Mouse (Mus musculus) adrenal gland, adult 2 months (tissue): ENCODE measurements at regions not wholly inside any gene's neighbourhood (a gene's known extent, or its start where the extent isn't known, plus 50 kb on each side); places are given as distances from the start of the nearest gene placed in this dataset.

Source experiments
- DNase-seq: peaks from one replicate; pipeline ENCODE4 v3.0.0; 2021

- peak; percentile 62 for DNase-seq
Measured at GRCm38 (mm10) chr9:49950321-49950720, 151.6 kb upstream of the Ncam1 start.

- no peak for DNase-seq
Measured at GRCm38 (mm10) chr9:49948546-49948945, 149.8 kb upstream of the Ncam1 start.

DNA sequence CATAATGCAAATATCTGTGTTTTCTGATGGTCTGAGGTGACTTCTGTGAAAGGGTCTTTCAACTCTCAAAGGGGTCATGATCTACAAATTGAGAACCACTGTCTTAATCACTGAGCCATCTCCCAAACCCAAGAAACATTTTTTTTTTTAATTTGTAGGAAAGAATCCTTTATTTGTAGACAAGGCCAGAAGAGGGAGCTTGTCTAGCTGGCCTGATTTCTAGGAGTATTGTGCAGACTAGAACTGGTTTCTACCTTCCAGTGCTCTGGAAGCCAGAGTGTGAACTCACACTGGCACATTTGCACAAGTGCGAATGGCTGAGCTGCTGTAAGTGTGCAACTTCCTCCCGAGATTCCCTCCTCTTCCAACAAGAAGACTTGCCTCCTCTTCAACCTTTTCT, 148.1 kb upstream of the Ncam1 start:
- DNase-seq = no peak

DNA sequence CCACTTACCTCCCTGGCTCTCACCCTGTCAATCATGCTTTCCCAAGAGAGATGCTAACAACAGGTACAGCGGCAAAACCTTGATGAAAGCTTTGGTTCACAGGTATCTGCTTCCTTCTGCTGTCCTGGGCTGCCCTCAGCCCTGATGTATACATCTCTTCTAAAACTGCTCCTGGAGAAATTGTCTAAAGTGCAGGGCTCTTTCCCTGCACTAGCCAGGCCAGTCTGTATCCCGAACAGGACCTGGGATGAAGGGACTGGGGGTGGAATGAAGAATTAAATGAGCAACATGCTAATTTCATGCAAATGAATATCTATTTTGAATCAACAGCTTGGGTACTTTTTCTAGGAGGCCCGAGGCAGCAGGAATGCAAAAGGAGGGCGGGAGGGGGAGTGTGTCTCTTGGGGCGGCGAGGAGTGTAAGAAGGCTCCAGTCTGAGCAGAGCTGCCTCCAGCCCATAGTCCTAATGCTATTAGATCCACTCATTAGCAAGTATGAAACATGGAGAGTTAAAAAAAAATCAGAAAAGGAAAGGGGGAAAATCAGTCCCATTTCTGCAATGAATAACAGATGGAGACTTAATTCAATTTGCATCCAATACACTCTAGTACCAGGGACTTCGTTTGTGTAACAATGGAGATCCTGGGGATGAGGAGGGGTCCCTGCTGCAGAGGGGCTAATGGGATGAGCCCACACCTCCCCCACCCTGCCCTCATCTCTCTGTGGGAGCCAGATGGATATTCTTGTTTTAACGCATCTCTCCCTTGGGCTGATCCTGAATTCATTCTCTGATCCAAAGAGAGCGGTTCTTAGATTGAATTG, 137.0 kb upstream of the Ncam1 start:
- no peak for DNase-seq

DNA sequence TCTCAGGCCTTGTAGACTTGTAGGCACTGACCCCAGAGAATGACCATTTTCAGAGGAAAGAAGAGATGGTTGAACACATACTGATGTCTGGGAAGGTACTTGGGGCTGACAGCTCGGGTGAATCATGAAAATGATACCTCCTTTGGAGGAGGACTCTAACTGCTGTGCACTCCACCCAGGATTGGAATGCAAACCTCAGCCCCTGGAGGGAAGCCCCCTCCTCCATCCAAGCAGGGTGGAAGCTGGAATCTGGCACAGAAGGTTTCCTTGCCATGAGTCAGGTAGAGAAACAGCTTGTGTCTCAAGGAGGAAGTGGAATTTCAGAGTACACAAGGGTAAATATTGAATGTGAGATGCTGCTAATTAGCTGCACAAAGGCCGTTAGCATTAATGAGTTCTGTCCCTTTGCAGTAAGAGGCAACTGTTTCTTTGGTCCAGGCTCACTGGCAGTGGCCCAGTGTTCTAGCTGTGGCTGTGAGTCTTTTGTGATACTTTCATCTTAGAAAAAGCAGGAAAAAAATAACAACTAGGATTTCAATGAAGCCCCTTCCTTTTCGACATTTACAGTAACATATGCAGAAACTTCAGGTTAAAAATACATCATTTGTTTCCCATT, 129.4 kb upstream of the Ncam1 start:
- no peak for DNase-seq

DNA sequence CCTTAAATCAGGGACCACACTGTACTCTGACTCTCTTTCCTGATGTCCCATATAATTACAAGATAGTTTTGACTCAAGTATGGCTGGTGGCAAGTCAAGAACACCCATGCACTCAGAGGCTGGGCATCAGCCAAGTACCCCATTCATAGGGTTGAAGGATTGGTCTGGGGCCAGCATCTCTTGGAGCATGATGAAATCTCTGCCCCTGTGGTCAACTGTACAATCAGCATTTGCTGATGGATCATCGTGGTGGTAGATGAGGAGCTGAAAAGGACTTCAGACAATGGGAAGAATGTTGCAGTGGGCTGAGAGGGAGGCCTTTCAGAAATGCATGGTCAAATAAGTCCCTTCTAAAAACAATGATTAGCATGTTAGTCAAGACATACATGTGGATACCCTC, 128.6 kb upstream of the Ncam1 start:
- no peak for DNase-seq

- no peak for DNase-seq
Measured at GRCm38 (mm10) chr9:49925796-49926195, 127.1 kb upstream of the Ncam1 start.

GRCm38 (mm10) chr9:49923981-49924501, 125.3 kb upstream of the Ncam1 start:
- DNase-seq = no peak

DNA sequence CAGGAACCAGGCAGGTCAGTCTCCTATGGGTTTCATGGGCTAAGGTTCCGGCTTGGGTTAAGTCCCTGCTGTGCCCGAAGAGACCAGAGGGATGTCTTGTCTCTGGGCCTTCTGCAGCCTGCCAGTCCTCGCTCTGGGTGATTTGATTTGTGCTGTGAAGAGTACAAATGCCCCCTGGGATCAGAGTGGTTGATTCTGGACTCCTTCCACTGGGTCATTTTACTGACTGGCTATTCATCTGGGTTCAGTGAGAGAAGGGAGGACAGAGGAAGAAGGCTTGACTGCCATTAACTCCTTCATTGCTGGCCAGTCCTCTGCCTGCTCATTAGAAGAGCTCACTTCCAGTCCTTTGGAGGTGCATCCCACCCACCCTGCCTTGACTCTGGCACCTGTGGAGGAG, 124.0 kb upstream of the Ncam1 start:
- no peak for DNase-seq

DNA sequence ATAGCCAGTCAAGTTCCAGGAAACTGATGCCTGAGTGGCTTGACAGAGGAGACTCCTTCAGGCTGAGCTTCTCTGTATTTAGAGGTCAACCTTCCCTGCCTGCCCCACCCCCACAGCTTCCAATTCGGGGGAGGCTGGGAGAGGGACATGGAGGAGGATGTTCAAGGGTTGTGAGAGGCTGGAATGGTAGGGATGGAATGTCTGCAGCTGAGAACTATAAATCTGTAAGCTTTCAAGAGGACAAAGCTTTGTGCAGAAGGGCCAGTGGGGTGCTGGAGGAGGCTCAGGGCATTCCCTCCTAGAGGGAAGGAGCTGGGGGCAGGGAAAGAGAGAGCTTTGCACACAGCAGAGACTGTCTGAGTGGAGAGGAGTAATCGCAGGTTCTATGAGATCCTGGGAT, 123.4 kb upstream of the Ncam1 start:
- no peak for DNase-seq

GRCm38 (mm10) chr9:49921306-49921705, 122.6 kb upstream of the Ncam1 start:
- no peak for DNase-seq

- DNase-seq = no peak
Measured at GRCm38 (mm10) chr9:49915046-49915719, 116.5 kb upstream of the Ncam1 start.

DNA sequence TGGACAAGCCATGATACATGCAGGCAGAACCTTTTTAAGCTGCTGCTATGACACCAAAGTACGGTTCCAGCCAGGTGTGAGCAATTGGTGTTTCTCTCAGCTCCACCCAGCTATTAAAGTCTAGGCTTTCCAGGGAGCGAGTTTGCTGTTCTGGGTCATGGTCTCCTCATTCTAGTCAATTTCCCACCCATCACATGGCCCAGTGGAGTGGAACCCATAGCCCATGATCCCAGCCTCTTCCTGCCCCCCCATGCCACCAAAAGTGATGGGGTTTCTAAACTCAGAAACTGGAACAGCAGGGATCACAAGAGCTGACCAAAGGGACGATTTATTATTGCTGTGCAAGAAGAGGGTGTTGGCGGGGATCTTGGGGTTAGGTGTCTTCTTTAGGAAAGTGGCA, 115.0 kb upstream of the Ncam1 start:
- DNase-seq = no peak

DNA sequence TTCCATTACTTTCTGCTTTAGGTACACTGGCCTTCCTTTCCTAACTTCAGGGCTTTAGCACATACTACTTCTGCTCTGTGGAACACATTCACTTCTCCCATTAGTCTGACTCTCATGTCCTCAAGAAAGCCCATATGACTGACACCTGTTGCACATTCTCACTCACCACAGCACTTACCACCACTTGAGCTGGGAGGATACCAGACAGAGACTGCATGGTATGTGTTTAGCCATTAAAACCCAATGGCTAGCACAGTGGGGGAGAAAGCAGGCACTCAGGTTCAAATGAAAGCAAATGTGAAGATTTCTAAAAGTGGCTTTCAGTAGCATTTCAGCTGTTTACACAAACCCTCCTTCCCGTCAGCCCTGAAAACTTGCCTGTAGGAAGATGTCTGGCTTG, 113.6 kb upstream of the Ncam1 start:
- no peak for DNase-seq

DNA sequence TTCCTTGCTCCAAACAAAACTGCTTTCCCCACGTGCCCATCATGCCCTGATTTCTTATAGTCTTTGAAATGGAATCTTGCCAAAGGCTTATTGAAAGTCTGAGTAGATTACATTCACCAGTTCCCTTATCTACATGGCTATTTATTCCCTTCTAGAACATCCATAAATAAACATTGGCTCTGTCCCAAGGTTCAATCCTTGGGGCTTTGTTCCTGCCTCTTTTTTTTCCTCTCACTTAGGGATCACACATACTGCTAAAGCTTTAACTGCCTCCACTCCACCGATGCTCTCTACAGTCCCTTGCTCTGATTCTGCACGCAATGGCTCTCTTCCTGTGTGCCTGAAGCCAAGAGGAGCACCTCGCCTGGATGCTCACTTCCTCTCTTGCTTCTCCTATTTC, 107.6 kb upstream of the Ncam1 start:
- no peak for DNase-seq

DNA sequence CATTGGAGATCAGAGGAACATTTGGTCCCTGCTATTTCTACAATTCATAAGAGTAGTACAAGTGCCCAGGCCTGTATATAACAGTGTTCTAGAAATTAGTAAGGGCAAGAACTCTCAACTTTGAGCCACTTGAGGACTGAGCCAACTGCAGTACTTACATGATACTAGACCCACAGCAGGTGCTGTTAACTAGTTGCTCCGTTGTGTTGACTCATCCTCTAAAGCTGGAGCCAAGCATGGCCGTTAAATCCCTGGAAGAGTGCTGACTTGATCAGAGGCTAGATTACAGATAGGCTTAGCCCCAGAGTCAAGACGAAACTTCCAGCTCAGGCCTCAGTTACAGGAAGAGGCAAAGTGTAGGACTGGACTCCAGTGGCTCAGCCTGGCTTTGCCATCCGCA, 107.0 kb upstream of the Ncam1 start:
- DNase-seq = no peak

- DNase-seq = no peak
Measured at GRCm38 (mm10) chr9:49898947-49899346, 100.2 kb upstream of the Ncam1 start.

GRCm38 (mm10) chr9:49884516-49885343, 86.0 kb upstream of the Ncam1 start:
- DNase-seq = peak; percentile 10

DNA sequence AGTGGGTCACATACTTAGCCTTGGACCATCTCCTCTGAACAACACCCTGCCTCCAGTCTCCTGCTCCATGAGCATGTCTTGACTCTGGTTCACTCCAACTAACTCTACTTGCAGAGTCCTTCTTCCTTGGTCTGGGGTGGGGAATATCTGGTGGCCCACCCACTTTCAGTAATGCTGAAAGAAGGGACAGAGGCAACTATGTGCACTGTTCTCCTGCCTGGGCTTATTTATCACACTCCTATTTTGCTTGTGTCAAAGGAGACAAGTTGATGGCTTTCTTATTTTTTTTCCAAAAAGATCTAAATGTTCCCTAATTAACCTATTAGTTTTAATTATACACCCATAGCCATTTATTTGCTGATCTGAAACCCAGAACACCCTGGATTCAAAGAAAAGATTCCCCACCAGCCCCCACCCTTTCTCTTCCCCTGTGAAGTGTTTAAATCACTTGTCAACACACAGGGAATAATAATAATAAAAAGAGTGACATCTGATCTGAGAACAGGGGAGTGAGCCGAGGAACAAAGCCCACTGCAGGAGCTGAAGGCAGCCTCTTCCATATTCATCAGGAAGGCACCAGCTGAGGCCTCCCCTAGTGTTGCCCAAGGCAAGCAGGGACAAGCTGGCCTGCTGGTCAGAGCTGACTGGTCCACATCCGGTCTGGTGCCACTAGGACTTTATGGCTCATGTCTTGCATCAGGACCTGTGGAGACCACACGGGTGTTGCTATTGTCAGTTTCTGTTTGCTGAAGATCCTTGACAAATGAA, 80.8 kb upstream of the Ncam1 start:
- DNase-seq = no peak

- DNase-seq = peak; percentile 69
Measured at GRCm38 (mm10) chr9:49874881-49875280, 76.2 kb upstream of the Ncam1 start.

GRCm38 (mm10) chr9:49873550-49873949, 74.8 kb upstream of the Ncam1 start:
- DNase-seq = peak; percentile 11
